Mouse (Mus musculus) cerebellum, adult 2 months (tissue): ENCODE data around the gene Ccdc40.

Experiments used
- CTCF ChIP-seq: fragments of 200-500 bp; IDR thresholded peaks from 2 replicates; pipeline ENCODE4 v1.5.1; 2011; ENCODE audit warnings: low read depth, mild to moderate bottlenecking, control low read depth, low read length, moderate library complexity, borderline replicate concordance; ENCODE audit not compliant: insufficient read depth
- POLR2A ChIP-seq: fragments of 200-500 bp; IDR thresholded peaks from 2 replicates; pipeline ENCODE4 v1.6.1; 2011; ENCODE audit warnings: low read length, control low read depth, borderline replicate concordance; ENCODE audit not compliant: insufficient read depth

GRCm38 (mm10) chr11:119314252-119314936 is 86.0 kb downstream of the Ccdc40 start:
- TF ChIP-seq CTCF (no peak), POLR2A (no peak)
